In the genomic region with DNA sequence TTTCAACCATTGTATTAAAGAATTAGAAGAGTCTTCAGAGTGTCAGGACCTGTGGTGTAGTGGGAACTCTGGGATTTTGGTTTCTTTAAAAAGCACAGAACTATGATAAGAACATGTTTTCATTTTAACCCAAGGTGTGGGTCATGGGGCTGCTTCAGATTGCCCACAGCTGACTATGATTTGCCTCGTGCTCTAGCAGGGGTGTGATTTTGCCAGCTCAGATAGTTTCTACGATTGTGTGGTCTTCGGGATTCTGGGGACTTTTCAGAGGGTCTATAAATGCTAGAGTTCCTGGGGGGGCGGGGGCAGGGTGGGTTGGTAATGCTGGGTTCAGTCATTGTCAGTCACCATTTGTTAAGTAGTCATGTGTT, we compare ENCODE assay signal across 24 mouse cellular contexts.
A peak's percentile ranks its signal among the peaks of the same experiment; 100 is the strongest.
DNase-seq lines count a peak whose midpoint lies in the region; ATAC-seq and TF ChIP-seq lines count a peak whose summit lies in the region.
"Had no signal": no experiment of that assay in that cellular context is flagged by ENCODE, and none has a peak within 500 bp of the region (broad histone marks: within the 10 kb centered on the region; RNA-seq: fewer than 3 reads in every experiment).

No protein-coding gene starts in this region.

- H3K27me3 ChIP-seq in heart, adult 2 months (ENCODE audit: control insufficient read depth, insufficient read depth, low read length), result no peaks in the 10 kb centered on the region
- no peaks in the 10 kb centered on the region for H3K27me3 ChIP-seq in lung, postnatal 0 days (replicated peaks; ENCODE audit: insufficient read depth, low read length)
- no peaks in the 10 kb centered on the region for H3K27me3 ChIP-seq in CH12.LX (replicated peaks)
- H3K27me3 ChIP-seq: forebrain, embryonic 13.5 days; heart, embryonic 13.5 days had no signal

- TF ChIP-seq RAD21 in CH12.LX (IDR thresholded peaks at IDR 0.05; ENCODE audit: low read depth, low read length), result no peak

- no peak overlapping the region for H3K9ac ChIP-seq in heart, adult 2 months (ENCODE audit: low read depth, low read length)
- no peak overlapping the region for H3K9ac ChIP-seq in lung, postnatal 0 days (replicated peaks; ENCODE audit: low read depth)
- no peak overlapping the region for H3K9ac ChIP-seq in CH12.LX (ENCODE audit: insufficient read depth, low read depth)
- H3K9ac ChIP-seq: forebrain, embryonic 13.5 days; heart, embryonic 13.5 days; hindbrain, embryonic 14.5 days had no signal

- dilution Hi-C loops in CH12.LX (cut with MboI; ENCODE audit: extremely low pct_ligation_motif_present, extremely low pct_unique_long_range_greater_than_20kb, low sequenced_read_pairs), result no loop called here

- no peak for TF ChIP-seq EP300 in heart, adult 2 months (IDR thresholded peaks at IDR 0.05; ENCODE audit: insufficient read depth, low read depth, low read length)
- TF ChIP-seq EP300 in lung, postnatal 0 days (IDR thresholded peaks at IDR 0.05), result no peak
- no peak for TF ChIP-seq EP300 in CH12.LX (IDR thresholded peaks at IDR 0.05; ENCODE audit: low read length)

- 84% methylated on average over 4 of the region's 4 CpGs for WGBS in heart, adult 2 months
- 91% methylated on average over 4 of the region's 4 CpGs for WGBS in lung, postnatal 0 days

- H3K4me3 ChIP-seq in heart, adult 2 months, result no peak overlapping the region
- no peak overlapping the region for H3K4me3 ChIP-seq in lung, postnatal 0 days (ENCODE audit: low read depth, low read length)
- H3K4me3 ChIP-seq in CH12.LX (replicated peaks in 1 of 3; ENCODE audit: low read depth in 2 of 3, low read length in 2 of 3, poor library complexity in 1 of 3), result no peak overlapping the region
- no peak overlapping the region for H3K4me3 ChIP-seq in brown adipose tissue, adult 24 weeks (ENCODE audit: insufficient read depth, low read depth, low read length)
- H3K4me3 ChIP-seq: forebrain, embryonic 10.5 days; forebrain, embryonic 13.5 days; heart, embryonic 10.5 days; heart, embryonic 13.5 days had no signal

- intact Hi-C loops in heart, adult 2 months (cut with DNase I), result no loop called here
- intact Hi-C loops in heart, postnatal 10 days (cut with DNase I), result loop anchor here (2.0 kb wide), 1 partner anchor 15 kb away; no protein-coding TSS in a partner anchor
- intact Hi-C loops in left cerebral cortex, postnatal 25 days (cut with DNase I), result no loop called here

- no peak for TF ChIP-seq POLR2A in heart, adult 2 months (IDR thresholded peaks at IDR 0.05; ENCODE audit: insufficient read depth, low read depth, low read length)
- TF ChIP-seq POLR2A in CH12.LX (IDR thresholded peaks at IDR 0.05; ENCODE audit: low read depth, low read length), result no peak

- DNase-seq in heart, adult 2 months, result no peak
- no peak for DNase-seq in heart, postnatal 10 days
- no peak for DNase-seq in lung, postnatal 0 days (ENCODE audit: low spot score)
- no peak for DNase-seq in lung, postnatal 4 days
- no peak for DNase-seq in CH12.LX (ENCODE audit: extremely low read depth)
- DNase-seq in neural tube, embryonic 10.5 days (ENCODE audit: extremely low spot score, low spot score), result no peak
- no peak for DNase-seq in left cerebral cortex, postnatal 25 days (ENCODE audit: low spot score in 2 of 2)
- DNase-seq: adrenal gland, adult 8-10 months; adrenal gland, postnatal 25 days; cerebellum, adult 18-20 months; cerebellum, adult 9-10 months; cerebellum, postnatal 14 days; gastrocnemius, postnatal 25 days; heart, postnatal 4 days had no signal

- TF ChIP-seq CTCF in heart, adult 2 months (IDR thresholded peaks at IDR 0.05), result no peak
- no peak for TF ChIP-seq CTCF in lung, postnatal 0 days (IDR thresholded peaks at IDR 0.05)
- TF ChIP-seq CTCF in CH12.LX (conservative IDR thresholded peaks at IDR 0.05 in 1 of 2, IDR thresholded peaks at IDR 0.05 in 1 of 2; ENCODE audit: low read depth in 2 of 2, low read length in 2 of 2), result no peak

- H3K9me3 ChIP-seq in lung, postnatal 0 days (ENCODE audit: low read length), result no peaks in the 10 kb centered on the region
- H3K9me3 ChIP-seq in CH12.LX (replicated peaks; ENCODE audit: low read length), result no peaks in the 10 kb centered on the region
- H3K9me3 ChIP-seq: forebrain, embryonic 10.5 days; forebrain, embryonic 13.5 days; heart, embryonic 10.5 days; heart, embryonic 13.5 days had no signal

- H3K79me2 ChIP-seq in heart, adult 2 months (replicated peaks; ENCODE audit: control insufficient read depth, insufficient read depth, low read length), result peaks cover 7% of the 10 kb centered on the region
- H3K79me2 ChIP-seq in CH12.LX (replicated peaks; ENCODE audit: control insufficient read depth, extremely low read depth, insufficient read depth, poor library complexity, severe bottlenecking), result 0 out of 2 replicates have a peak, but pooled peaks cover 4% of the 10 kb centered on the region

- H3K36me3 ChIP-seq in heart, adult 2 months (ENCODE audit: control insufficient read depth, insufficient read depth, low read length), result peaks cover 58% of the 10 kb centered on the region
- no peaks in the 10 kb centered on the region for H3K36me3 ChIP-seq in lung, postnatal 0 days (ENCODE audit: insufficient read depth, low read length)
- peaks cover 3 to 15% of the 10 kb centered on the region in 2 experiments for H3K36me3 ChIP-seq in CH12.LX (replicated peaks in 1 of 2; ENCODE audit: control insufficient read depth in 1 of 2, insufficient read depth in 1 of 2, low read length in 1 of 2)
- H3K36me3 ChIP-seq: forebrain, embryonic 10.5 days; heart, embryonic 10.5 days; heart, embryonic 13.5 days had no signal

- H3K4me2 ChIP-seq in lung, postnatal 0 days (replicated peaks; ENCODE audit: low read depth, low read length), result no peak overlapping the region
- no peak overlapping the region for H3K4me2 ChIP-seq in CH12.LX (ENCODE audit: insufficient read depth, low read depth, poor library complexity, severe bottlenecking)
- H3K4me2 ChIP-seq: forebrain, embryonic 13.5 days; heart, embryonic 13.5 days; hindbrain, embryonic 14.5 days had no signal

- peaks cover 47% of the 10 kb centered on the region for H3K4me1 ChIP-seq in heart, adult 2 months (ENCODE audit: control insufficient read depth, insufficient read depth, low read length)
- peaks cover 26% of the 10 kb centered on the region; the same call in 1 of the 2 replicates for H3K4me1 ChIP-seq in lung, postnatal 0 days (ENCODE audit: insufficient read depth, low read depth, low read length)
- H3K4me1 ChIP-seq in CH12.LX (ENCODE audit: control insufficient read depth in 1 of 2, insufficient read depth in 2 of 2), result peaks cover 38 to 88% of the 10 kb centered on the region in 2 experiments
- H3K4me1 ChIP-seq in brown adipose tissue, adult 24 weeks (ENCODE audit: control insufficient read depth, insufficient read depth, insufficient read length, low read length), result peaks cover 65% of the 10 kb centered on the region

- in situ Hi-C loops in CH12.LX (cut with MboI; ENCODE audit: low pct_ligation_motif_present, low pct_unique_long_range_greater_than_20kb, low sequenced_read_pairs), result no loop called here

- H3K27ac ChIP-seq in heart, adult 2 months, result peak overlapping the region; percentile 95
- H3K27ac ChIP-seq in lung, postnatal 0 days (ENCODE audit: low read length), result peak overlapping the region; percentile 44
- H3K27ac ChIP-seq in CH12.LX (ENCODE audit: insufficient read depth, low read depth), result peak overlapping the region; percentile 87
- H3K27ac ChIP-seq in brown adipose tissue, adult 24 weeks (replicated peaks; ENCODE audit: low read depth, low read length), result peak overlapping the region; percentile 99
- H3K27ac ChIP-seq: forebrain, embryonic 10.5 days; forebrain, embryonic 13.5 days; heart, embryonic 10.5 days; heart, embryonic 13.5 days; hindbrain, embryonic 14.5 days had no signal

- ATAC-seq in lung, postnatal 0 days, result no peak
- ATAC-seq: activated CD4-positive, CD25-positive, alpha-beta regulatory T cell, adult 4 months; CD4-positive, CD25-positive, alpha-beta regulatory T cell, adult 4 months; forebrain, embryonic 13.5 days; forebrain, embryonic 16.5 days; hindbrain, postnatal 0 days had no signal

TF ChIP-seq in CH12.LX, 34 proteins besides CTCF, POLR2A, EP300 and RAD21:
- TF ChIP-seq ZC3H11A (IDR thresholded peaks at IDR 0.05; ENCODE audit: low read depth, low read length) (no peak), GABPA (IDR thresholded peaks at IDR 0.05; ENCODE audit: insufficient replicate concordance, low read depth, low read length) (no peak), HCFC1 (IDR thresholded peaks at IDR 0.05; ENCODE audit: low read depth, low read length) (no peak), RCOR1 (conservative IDR thresholded peaks at IDR 0.05; ENCODE audit: low read depth, low read length) (no peak), NELFE (IDR thresholded peaks at IDR 0.05; ENCODE audit: low read depth, low read length) (no peak), UBTF (IDR thresholded peaks at IDR 0.05; ENCODE audit: low read depth, low read length) (no peak)

Comparison
In these comparisons a context has a peak if more than half of its experiments do, and no peak if none do; other contexts are left out.
1. H3K27ac ChIP-seq: peak in every context shown above with its lines; median percentile 99 in brown adipose tissue, adult 24 weeks; 95 in heart, adult 2 months; 87 in CH12.LX; 44 in lung, postnatal 0 days.